Mouse (Mus musculus): ENCODE measurements around the gene Pea15a. TPM values are rescaled to one million over a fixed set of nuclear protein-coding genes. Genes with fewer than 3 reads are reported as not detected.
A peak's percentile ranks its signal among the peaks of the same experiment; 100 is the strongest.
"Not testable (repeated sequence)": the region's sequence is repeated elsewhere in the genome, so short reads cannot be mapped to it uniquely, and the experiment has no call there.

Gene Pea15a
- 470 and 471 TPM in 2 replicates for polyA plus RNA-seq (2015; fragmentation: Nextera tagmentation; extraction: Ambion mirVana)

GRCm38 (mm10) chr1:172206141-172206917, at the start of gene Pea15a:
Gene Pea15a, minus strand, starts transcription at chr1:172206804.
- under 1% methylated on average over 35 of the region's 40 CpGs for WGBS

GRCm38 (mm10) chr1:172247679-172248078, 41.1 kb upstream of the Pea15a start:
- ATAC-seq, result peak; percentile 78
- Histone ChIP-seq H3K9me3 (replicated peaks) (no peaks in the 10 kb centered on the region), H3K27me3 (0 out of 2 replicates have a peak, but pooled peaks cover 3% of the 10 kb centered on the region), H3K27ac (no peak overlapping the region; the same call in 1 of the 2 replicates), H3K4me2 (no peak overlapping the region), H3K36me3 (ENCODE audit: poor library complexity, severe bottlenecking) (no peaks in the 10 kb centered on the region), H3K4me1 (peaks cover 25% of the 10 kb centered on the region), H3K9ac (no peak overlapping the region), H3K4me3 (no peak overlapping the region)
- WGBS, result 34% methylated on average over 2 of the region's 2 CpGs

More at GRCm38 (mm10) chr1:172206141-172206917, at the start of gene Pea15a:
- ATAC-seq, result peak; percentile 76
- Histone ChIP-seq H3K27ac (peak within 1 kb of the TSS; percentile 98), H3K36me3 (ENCODE audit: poor library complexity, severe bottlenecking) (no peaks in the 10 kb centered on the region), H3K4me1 (peaks cover 61% of the 10 kb centered on the region), H3K4me2 (peak within 1 kb of the TSS; percentile 95), H3K9me3 (replicated peaks) (no peaks in the 10 kb centered on the region), H3K4me3 (peak within 1 kb of the TSS; percentile 88), H3K9ac (peak within 1 kb of the TSS; percentile 98), H3K27me3 (no peaks in the 10 kb centered on the region)

GRCm38 (mm10) chr1:172247216-172247615, 40.6 kb upstream of the Pea15a start:
- H3K27me3 ChIP-seq, result 0 out of 2 replicates have a peak, but pooled peaks cover 3% of the 10 kb centered on the region
- H3K9ac ChIP-seq, result no peak overlapping the region
- H3K4me3 ChIP-seq, result no peak overlapping the region
- H3K36me3 ChIP-seq (ENCODE audit: poor library complexity, severe bottlenecking), result no peaks in the 10 kb centered on the region
- 70% methylated on average over 4 of the region's 4 CpGs for WGBS
- no peaks in the 10 kb centered on the region for H3K9me3 ChIP-seq (replicated peaks)
- H3K4me2 ChIP-seq, result no peak overlapping the region
- no peak for ATAC-seq
- H3K4me1 ChIP-seq, result peaks cover 29% of the 10 kb centered on the region
- H3K27ac ChIP-seq, result no peak overlapping the region

- not testable (repeated sequence) for H3K36me3 ChIP-seq (ENCODE audit: poor library complexity, severe bottlenecking); ATAC-seq; H3K4me3 ChIP-seq; H3K9ac ChIP-seq; H3K9me3 ChIP-seq (replicated peaks); H3K27ac ChIP-seq; H3K27me3 ChIP-seq
- WGBS, result 59% methylated on average over 23 of the region's 23 CpGs
- Histone ChIP-seq H3K4me2 (peak overlapping the region; percentile 25; the same call in 1 of the 2 replicates), H3K4me1 (peaks cover 44% of the 10 kb centered on the region)
These were observed 38.0 kb upstream of the Pea15a start for GRCm38 (mm10) chr1:172244645-172245044.

GRCm38 (mm10) chr1:172243547-172244205, 37.1 kb upstream of the Pea15a start:
- no peaks in the 10 kb centered on the region for H3K9me3 ChIP-seq (replicated peaks)
- H3K9ac ChIP-seq, result no peak overlapping the region
- peak overlapping the region; percentile 25 for H3K4me2 ChIP-seq
- no peaks in the 10 kb centered on the region for H3K36me3 ChIP-seq (ENCODE audit: poor library complexity, severe bottlenecking)
- no peak for ATAC-seq
- H3K4me3 ChIP-seq, result no peak overlapping the region
- WGBS, result 41% methylated on average over 16 of the region's 16 CpGs
- peaks cover 44% of the 10 kb centered on the region for H3K4me1 ChIP-seq
- 0 out of 2 replicates have a peak, but pooled peaks cover 3% of the 10 kb centered on the region for H3K27me3 ChIP-seq
- H3K27ac ChIP-seq, result peak overlapping the region; percentile 74; the same call in 1 of the 2 replicates

- Histone ChIP-seq H3K36me3 (ENCODE audit: poor library complexity, severe bottlenecking) (no peaks in the 10 kb centered on the region), H3K9ac (no peak overlapping the region), H3K27me3 (0 out of 2 replicates have a peak, but pooled peaks cover 3% of the 10 kb centered on the region), H3K4me2 (no peak overlapping the region), H3K4me3 (no peak overlapping the region), H3K4me1 (peaks cover 42% of the 10 kb centered on the region), H3K9me3 (replicated peaks) (no peaks in the 10 kb centered on the region), H3K27ac (peak overlapping the region; percentile 74; the same call in 1 of the 2 replicates)
- 10% methylated on average over 2 of the region's 2 CpGs for WGBS
- peak; percentile 95 for ATAC-seq
These were observed 35.8 kb upstream of the Pea15a start for GRCm38 (mm10) chr1:172242401-172242800.

GRCm38 (mm10) chr1:172240945-172241708, 34.5 kb upstream of the Pea15a start:
- no peak overlapping the region for H3K9ac ChIP-seq
- H3K4me3 ChIP-seq, result no peak overlapping the region
- H3K4me1 ChIP-seq, result peaks cover 41% of the 10 kb centered on the region
- 25% methylated on average over 6 of the region's 6 CpGs for WGBS
- no peak overlapping the region for H3K4me2 ChIP-seq
- ATAC-seq, result no peak
- peak overlapping the region; percentile 21; the same call in 1 of the 2 replicates for H3K27ac ChIP-seq
- H3K9me3 ChIP-seq (replicated peaks), result no peaks in the 10 kb centered on the region
- 0 out of 2 replicates have a peak, but pooled peaks cover 3% of the 10 kb centered on the region for H3K27me3 ChIP-seq
- H3K36me3 ChIP-seq (ENCODE audit: poor library complexity, severe bottlenecking), result no peaks in the 10 kb centered on the region

- no peak overlapping the region for H3K27ac ChIP-seq
- H3K4me3 ChIP-seq, result no peak overlapping the region
- H3K4me2 ChIP-seq, result no peak overlapping the region
- no peak overlapping the region for H3K9ac ChIP-seq
- 95% methylated on average over 1 of the region's 1 CpGs for WGBS
- no peaks in the 10 kb centered on the region for H3K27me3 ChIP-seq
- no peak for ATAC-seq
- no peaks in the 10 kb centered on the region for H3K9me3 ChIP-seq (replicated peaks)
- no peaks in the 10 kb centered on the region for H3K4me1 ChIP-seq
- no peaks in the 10 kb centered on the region for H3K36me3 ChIP-seq (ENCODE audit: poor library complexity, severe bottlenecking)
These were observed 22.6 kb upstream of the Pea15a start for GRCm38 (mm10) chr1:172229215-172229614.

GRCm38 (mm10) chr1:172228209-172228608, 21.6 kb upstream of the Pea15a start:
- Histone ChIP-seq H3K9me3 (replicated peaks) (no peaks in the 10 kb centered on the region), H3K4me1 (no peaks in the 10 kb centered on the region), H3K27me3 (no peaks in the 10 kb centered on the region), H3K4me3 (no peak overlapping the region), H3K36me3 (ENCODE audit: poor library complexity, severe bottlenecking) (no peaks in the 10 kb centered on the region), H3K27ac (no peak overlapping the region), H3K9ac (no peak overlapping the region), H3K4me2 (no peak overlapping the region)
- ATAC-seq, result no peak
- 81% methylated on average over 2 of the region's 2 CpGs for WGBS

GRCm38 (mm10) chr1:172221297-172222063, 14.9 kb upstream of the Pea15a start:
- no peak overlapping the region for H3K4me3 ChIP-seq
- H3K36me3 ChIP-seq (ENCODE audit: poor library complexity, severe bottlenecking), result no peaks in the 10 kb centered on the region
- H3K9me3 ChIP-seq (replicated peaks), result no peaks in the 10 kb centered on the region
- no peak overlapping the region for H3K4me2 ChIP-seq
- peaks cover 58% of the 10 kb centered on the region for H3K4me1 ChIP-seq
- H3K9ac ChIP-seq, result no peak overlapping the region
- ATAC-seq, result no peak
- H3K27me3 ChIP-seq, result no peaks in the 10 kb centered on the region
- H3K27ac ChIP-seq, result peak overlapping the region; percentile 45
- 44% methylated on average over 11 of the region's 11 CpGs for WGBS

- ATAC-seq, result peak; percentile 55
- WGBS, result 27% methylated on average over 10 of the region's 10 CpGs
- Histone ChIP-seq H3K9me3 (replicated peaks) (no peaks in the 10 kb centered on the region), H3K9ac (no peak overlapping the region), H3K4me2 (peak overlapping the region; percentile 0; the same call in 1 of the 2 replicates), H3K27me3 (no peaks in the 10 kb centered on the region), H3K4me1 (peaks cover 58% of the 10 kb centered on the region), H3K4me3 (no peak overlapping the region), H3K27ac (peak overlapping the region; percentile 45), H3K36me3 (ENCODE audit: poor library complexity, severe bottlenecking) (no peaks in the 10 kb centered on the region)
These were observed 13.8 kb upstream of the Pea15a start for GRCm38 (mm10) chr1:172220414-172220813.

Measured in forebrain, embryonic 13.5 days (tissue).